Mouse (Mus musculus): ENCODE data around the gene Rragb. TPM values are rescaled to one million over a fixed set of nuclear protein-coding genes. Genes with fewer than 3 reads are reported as not detected.

Rragb gene
- total RNA-seq (2014; fragmentation: Nextera tagmentation) (3.4 and 6.0 TPM in 2 replicates), total RNA-seq (2017) (1.3 and 8.5 TPM in 2 replicates)

GRCm38 (mm10) chrX:153139734-153140515, at the start of gene Rragb:
Gene Rragb, plus strand, starts transcription at chrX:153139981.
- peak; percentile 99 for ATAC-seq (replicated peaks; ENCODE audit: poor library complexity, severe bottlenecking)

- ATAC-seq (replicated peaks; ENCODE audit: poor library complexity, severe bottlenecking): no peak
These were observed 21.3 kb upstream of the Rragb start, which contains the start of gene Foxr2 for GRCm38 (mm10) chrX:153118486-153118885. Gene Foxr2, plus strand, starts transcription at chrX:153118786.

DNA sequence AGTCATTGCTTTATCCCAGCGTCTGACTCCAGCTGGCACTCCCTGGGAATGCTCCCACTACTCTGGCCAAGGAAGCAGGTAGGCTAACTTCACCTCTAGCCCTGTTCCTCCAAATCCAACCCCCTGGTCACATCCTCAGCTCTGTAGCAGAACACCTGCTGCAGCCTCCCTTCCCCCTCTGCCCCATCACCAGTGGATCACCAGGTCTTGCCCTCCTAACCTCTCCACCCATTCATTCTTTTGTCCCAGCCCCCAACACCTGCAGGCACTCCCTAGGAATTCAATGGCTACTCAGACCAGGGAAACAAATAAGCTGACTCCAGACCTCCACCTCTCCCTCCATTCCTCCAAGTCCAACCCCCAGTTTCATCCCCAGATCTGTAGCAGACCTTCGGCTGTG, 20.8 kb upstream of the Rragb start:
- ATAC-seq (replicated peaks; ENCODE audit: poor library complexity, severe bottlenecking): no peak

DNA sequence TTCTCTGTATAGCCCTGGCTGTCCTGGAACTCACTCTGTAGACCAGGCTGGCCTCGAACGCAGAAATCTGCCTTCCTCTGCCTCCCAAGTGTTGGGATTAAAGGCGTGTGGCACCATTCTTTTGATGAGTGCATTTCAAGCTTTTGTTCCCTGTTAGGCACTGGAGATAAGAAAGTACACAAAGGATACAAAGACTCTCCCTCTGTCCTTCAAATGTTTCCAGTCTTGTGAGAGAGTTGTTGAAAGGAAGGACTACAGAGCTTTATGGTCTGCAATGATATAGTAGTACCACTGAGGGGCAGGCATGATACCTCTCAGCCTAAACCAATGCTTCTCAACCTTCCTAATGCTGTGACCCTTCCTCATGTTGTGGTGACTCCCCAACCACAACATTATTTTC, 2.9 kb downstream of the Rragb start:
- no peak for ATAC-seq (replicated peaks; ENCODE audit: poor library complexity, severe bottlenecking)

DNA sequence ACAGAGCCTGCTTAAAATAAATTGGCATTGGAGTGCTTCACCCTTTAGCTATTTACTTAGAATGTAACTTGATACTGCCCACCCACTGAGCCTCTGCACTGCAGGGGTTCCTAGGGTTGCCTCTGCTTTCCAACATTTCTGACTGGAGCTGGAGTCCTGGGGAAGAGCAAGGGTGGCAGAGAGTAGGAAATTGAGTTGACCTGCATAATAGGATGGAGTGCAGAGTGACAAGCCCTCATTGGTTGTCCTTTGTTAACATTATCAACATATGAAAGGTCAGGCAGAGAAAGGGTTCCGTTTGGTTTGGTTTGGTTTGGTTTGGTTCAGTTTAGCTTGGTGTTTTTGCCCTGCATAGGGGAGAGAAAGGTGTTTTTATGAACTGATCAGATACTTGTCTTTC, 12.0 kb downstream of the Rragb start:
- no peak for ATAC-seq (replicated peaks; ENCODE audit: poor library complexity, severe bottlenecking)

- peak; percentile 56 for ATAC-seq (replicated peaks; ENCODE audit: poor library complexity, severe bottlenecking)
These were observed 15.5 kb downstream of the Rragb start for GRCm38 (mm10) chrX:153155322-153155721.

DNA sequence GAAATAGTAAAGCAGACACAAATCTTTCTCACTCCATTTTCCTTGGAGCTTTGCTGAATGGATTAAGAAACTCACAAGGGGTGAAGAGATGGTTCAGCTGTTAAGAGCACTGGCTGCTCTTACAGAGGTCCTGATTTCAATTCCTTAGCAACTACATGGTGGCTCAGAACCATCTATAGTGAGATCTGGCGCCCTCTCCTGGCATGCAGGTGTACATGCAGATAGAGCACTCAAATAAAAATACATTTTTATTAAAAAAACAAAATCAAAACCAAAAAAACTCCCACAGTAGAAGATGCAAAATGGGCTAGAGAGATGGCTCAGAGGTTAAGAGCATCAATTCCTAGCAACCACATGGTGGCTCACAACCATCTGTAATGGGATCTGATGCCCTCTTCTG, 35.0 kb downstream of the Rragb start:
- ATAC-seq (replicated peaks; ENCODE audit: poor library complexity, severe bottlenecking): peak; percentile 22; the same call in 1 of the 2 replicates

DNA sequence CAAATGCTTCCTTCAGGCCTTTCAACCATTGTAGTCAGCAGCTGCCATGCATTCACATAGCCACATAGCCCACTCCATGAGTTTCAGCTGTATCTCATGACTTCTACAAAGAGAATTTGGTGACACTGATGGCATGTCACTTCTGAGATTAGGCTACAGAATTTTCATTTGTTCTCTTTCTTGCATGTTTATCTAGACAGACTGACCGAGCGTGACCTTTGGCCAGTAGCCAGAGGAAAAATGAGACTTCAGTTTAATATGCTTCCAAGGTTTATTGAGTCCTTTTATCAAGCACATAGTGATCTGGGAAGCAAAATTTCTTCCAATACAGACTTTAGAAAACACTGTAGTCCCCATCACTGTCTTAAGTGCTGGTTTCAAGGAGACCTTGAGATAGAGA, 42.4 kb downstream of the Rragb start:
- ATAC-seq (replicated peaks; ENCODE audit: poor library complexity, severe bottlenecking): no peak

DNA sequence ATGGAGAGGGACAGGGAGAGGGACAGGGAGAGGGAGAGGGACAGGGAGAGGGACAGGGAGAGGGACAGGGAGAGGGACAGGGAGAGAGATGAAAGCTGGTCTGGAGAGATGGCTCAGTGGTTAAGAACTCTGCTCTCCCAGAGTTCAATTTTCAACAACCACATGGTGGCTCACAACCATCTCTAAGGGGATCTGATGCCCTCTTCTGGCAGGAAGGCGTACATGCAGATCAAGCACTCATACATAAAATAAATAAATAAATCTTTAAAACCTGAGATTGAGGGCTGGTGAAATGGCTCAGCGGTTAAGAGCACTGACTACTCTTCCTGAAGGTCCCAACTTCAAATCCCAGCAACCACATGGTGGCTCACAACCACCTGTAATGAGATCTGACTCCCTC, 59.4 kb downstream of the Rragb start:
- peak; percentile 42; the same call in 1 of the 2 replicates for ATAC-seq (replicated peaks; ENCODE audit: poor library complexity, severe bottlenecking)

GRCm38 (mm10) chrX:153211101-153211500, 71.3 kb downstream of the Rragb start:
- no peak for ATAC-seq (replicated peaks; ENCODE audit: poor library complexity, severe bottlenecking)

Other genes starting within 250 kb of the Rragb start
- gene Usp51, start 133.5 kb upstream of the Rragb start, total RNA-seq (2014; fragmentation: Nextera tagmentation): 0.52 TPM in 1 of 2 replicates, not detected in the other
- gene Usp51, start 133.5 kb upstream of the Rragb start, total RNA-seq (2017): 0.67 and 0.82 TPM in 2 replicates
- 0.24 TPM in 1 of 2 replicates, not detected in the other for gene Mageh1, start 102.4 kb upstream of the Rragb start, total RNA-seq (2014; fragmentation: Nextera tagmentation)
- 0.10 and 0.78 TPM in 2 replicates for gene Mageh1, start 102.4 kb upstream of the Rragb start, total RNA-seq (2017)
- gene Foxr2, start 21.2 kb upstream of the Rragb start, total RNA-seq (2014; fragmentation: Nextera tagmentation): not detected in 2 replicates
- gene Foxr2, start 21.2 kb upstream of the Rragb start, total RNA-seq (2017): not detected in 2 replicates
- 3.5 and 3.9 TPM in 2 replicates for gene Klf8, start 97.5 kb downstream of the Rragb start, total RNA-seq (2014; fragmentation: Nextera tagmentation)
- 2.6 and 3.0 TPM in 2 replicates for gene Klf8, start 97.5 kb downstream of the Rragb start, total RNA-seq (2017)

Data from granulocyte monocyte progenitor cell, adult 5-6 weeks (primary cell).